Mouse (Mus musculus): ENCODE measurements around the gene Toporsl.

DNA sequence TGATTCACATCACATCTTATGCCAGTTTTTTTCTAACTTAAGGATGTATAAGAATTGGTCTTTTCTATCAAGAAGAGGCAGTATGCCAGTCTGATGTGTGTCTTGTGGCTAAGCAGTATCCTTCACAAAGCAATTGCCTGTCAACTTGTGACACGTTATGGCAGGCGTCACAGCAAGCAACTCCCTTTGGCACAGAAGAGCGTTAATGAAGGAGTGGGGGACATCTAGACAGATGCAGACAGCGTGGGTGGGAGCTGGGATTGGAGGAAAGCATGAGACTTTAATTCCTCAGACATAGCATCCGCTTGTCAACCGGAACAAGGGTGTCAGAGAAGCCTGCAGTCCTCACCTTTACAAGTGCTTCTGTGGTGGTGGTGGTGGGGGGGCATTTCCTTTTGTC lies 38.9 kb downstream of the Toporsl start:
- no peak for TF ChIP-seq CHD2 (IDR thresholded peaks at IDR 0.05; ENCODE audit: low read depth, low read length)
- TF ChIP-seq MAFK (IDR thresholded peaks at IDR 0.05; ENCODE audit: insufficient read depth, low read depth, low read length): no peak

Measured in ES-E14 (cell line).